Mouse (Mus musculus): ENCODE measurements around the gene Hoxc6. TPM values are rescaled to one million over a fixed set of nuclear protein-coding genes. Genes with fewer than 3 reads are reported as not detected.

Hoxc6 gene
- polyA plus RNA-seq, 1 experiment from 2014 or later, result not detected

GRCm38 (mm10) chr15:103014166-103015008 is 16.3 kb downstream of the Hoxc6 start:
- peak overlapping the region; percentile 6; the same call in 1 of the 2 replicates for H3K4me3 ChIP-seq (ENCODE audit: low read depth, low read length)
- H3K4me2 ChIP-seq (ENCODE audit: low read length), result peak overlapping the region; percentile 27
- no peaks in the 10 kb centered on the region for H3K9me3 ChIP-seq (replicated peaks; ENCODE audit: control insufficient read depth, low read length, poor library complexity, severe bottlenecking)
- H3K9ac ChIP-seq (ENCODE audit: low read depth, low read length), result no peak overlapping the region
- H3K27me3 ChIP-seq (ENCODE audit: control insufficient read depth, insufficient read depth, low read depth, low read length), result peaks cover 93% of the 10 kb centered on the region
- peak; percentile 39; the same call in 1 of the 2 replicates for ATAC-seq
- H3K4me1 ChIP-seq (ENCODE audit: control insufficient read depth, insufficient read depth, low read length), result peaks cover 5% of the 10 kb centered on the region; the same call in 1 of the 2 replicates
- no peak overlapping the region for H3K27ac ChIP-seq (ENCODE audit: low read length)
- 1% methylated on average over 45 of the region's 57 CpGs for WGBS
- H3K36me3 ChIP-seq (ENCODE audit: control insufficient read depth, insufficient read depth, low read length), result no peaks in the 10 kb centered on the region

GRCm38 (mm10) chr15:103015009-103015399 is 16.9 kb downstream of the Hoxc6 start:
- Histone ChIP-seq H3K9ac (ENCODE audit: low read depth, low read length) (no peak overlapping the region), H3K4me1 (ENCODE audit: control insufficient read depth, insufficient read depth, low read length) (peaks cover 5% of the 10 kb centered on the region; the same call in 1 of the 2 replicates), H3K4me3 (ENCODE audit: low read depth, low read length) (no peak overlapping the region), H3K9me3 (replicated peaks; ENCODE audit: control insufficient read depth, low read length, poor library complexity, severe bottlenecking) (no peaks in the 10 kb centered on the region), H3K27ac (ENCODE audit: low read length) (no peak overlapping the region), H3K27me3 (ENCODE audit: control insufficient read depth, insufficient read depth, low read depth, low read length) (peaks cover 93% of the 10 kb centered on the region), H3K36me3 (ENCODE audit: control insufficient read depth, insufficient read depth, low read length) (no peaks in the 10 kb centered on the region), H3K4me2 (ENCODE audit: low read length) (no peak overlapping the region)
- WGBS, result under 1% methylated on average over 23 of the region's 28 CpGs
- no peak for ATAC-seq

- H3K9ac ChIP-seq (ENCODE audit: low read depth, low read length), result no peak overlapping the region
- no peak overlapping the region for H3K27ac ChIP-seq (ENCODE audit: low read length)
- no peaks in the 10 kb centered on the region for H3K36me3 ChIP-seq (ENCODE audit: control insufficient read depth, insufficient read depth, low read length)
- WGBS, result under 1% methylated on average over 18 of the region's 19 CpGs
- H3K4me3 ChIP-seq (ENCODE audit: low read depth, low read length), result no peak overlapping the region
- H3K9me3 ChIP-seq (replicated peaks; ENCODE audit: control insufficient read depth, low read length, poor library complexity, severe bottlenecking), result no peaks in the 10 kb centered on the region
- peaks cover 93% of the 10 kb centered on the region for H3K27me3 ChIP-seq (ENCODE audit: control insufficient read depth, insufficient read depth, low read depth, low read length)
- ATAC-seq, result no peak
- peaks cover 5% of the 10 kb centered on the region; the same call in 1 of the 2 replicates for H3K4me1 ChIP-seq (ENCODE audit: control insufficient read depth, insufficient read depth, low read length)
- H3K4me2 ChIP-seq (ENCODE audit: low read length), result no peak overlapping the region
These were observed 17.5 kb downstream of the Hoxc6 start for GRCm38 (mm10) chr15:103015406-103016166.

- H3K4me2 ChIP-seq (ENCODE audit: low read length), result no peak within 1 kb of the TSS
- peaks cover 5% of the 10 kb centered on the region; the same call in 1 of the 2 replicates for H3K4me1 ChIP-seq (ENCODE audit: control insufficient read depth, insufficient read depth, low read length)
- H3K9me3 ChIP-seq (replicated peaks; ENCODE audit: control insufficient read depth, low read length, poor library complexity, severe bottlenecking), result no peaks in the 10 kb centered on the region
- 5% methylated on average over 9 of the region's 9 CpGs for WGBS
- H3K9ac ChIP-seq (ENCODE audit: low read depth, low read length), result no peak within 1 kb of the TSS
- no peak within 1 kb of the TSS for H3K27ac ChIP-seq (ENCODE audit: low read length)
- no peak within 1 kb of the TSS for H3K4me3 ChIP-seq (ENCODE audit: low read depth, low read length)
- peaks cover 93% of the 10 kb centered on the region for H3K27me3 ChIP-seq (ENCODE audit: control insufficient read depth, insufficient read depth, low read depth, low read length)
- no peaks in the 10 kb centered on the region for H3K36me3 ChIP-seq (ENCODE audit: control insufficient read depth, insufficient read depth, low read length)
- no peak for ATAC-seq
These were observed 20.6 kb downstream of the Hoxc6 start, which contains the start of gene Hoxc4 for GRCm38 (mm10) chr15:103018636-103019035. Hoxc4 (plus strand) TSS chr15:103018934.

- no peaks in the 10 kb centered on the region for H3K36me3 ChIP-seq (ENCODE audit: control insufficient read depth, insufficient read depth, low read length)
- H3K9ac ChIP-seq (ENCODE audit: low read depth, low read length), result no peak overlapping the region
- no peak overlapping the region for H3K27ac ChIP-seq (ENCODE audit: low read length)
- H3K9me3 ChIP-seq (replicated peaks; ENCODE audit: control insufficient read depth, low read length, poor library complexity, severe bottlenecking), result no peaks in the 10 kb centered on the region
- no peak overlapping the region for H3K4me2 ChIP-seq (ENCODE audit: low read length)
- H3K4me3 ChIP-seq (ENCODE audit: low read depth, low read length), result no peak overlapping the region
- no peak for ATAC-seq
- peaks cover 94% of the 10 kb centered on the region for H3K27me3 ChIP-seq (ENCODE audit: control insufficient read depth, insufficient read depth, low read depth, low read length)
- 0% methylated on average over 8 of the region's 8 CpGs for WGBS
- H3K4me1 ChIP-seq (ENCODE audit: control insufficient read depth, insufficient read depth, low read length), result no peaks in the 10 kb centered on the region
These were observed 22.9 kb downstream of the Hoxc6 start for GRCm38 (mm10) chr15:103020899-103021418.

- Histone ChIP-seq H3K4me3 (ENCODE audit: low read depth, low read length) (no peak overlapping the region), H3K4me1 (ENCODE audit: control insufficient read depth, insufficient read depth, low read length) (no peaks in the 10 kb centered on the region)
These were observed 23.5 kb downstream of the Hoxc6 start for GRCm38 (mm10) chr15:103021544-103021943.

GRCm38 (mm10) chr15:103024131-103024530 is 26.1 kb downstream of the Hoxc6 start:
- Histone ChIP-seq H3K36me3 (ENCODE audit: control insufficient read depth, insufficient read depth, low read length) (no peaks in the 10 kb centered on the region), H3K4me1 (ENCODE audit: control insufficient read depth, insufficient read depth, low read length) (no peaks in the 10 kb centered on the region), H3K27ac (ENCODE audit: low read length) (no peak overlapping the region), H3K4me2 (ENCODE audit: low read length) (no peak overlapping the region), H3K9ac (ENCODE audit: low read depth, low read length) (no peak overlapping the region), H3K27me3 (ENCODE audit: control insufficient read depth, insufficient read depth, low read depth, low read length) (peaks cover 93% of the 10 kb centered on the region), H3K4me3 (ENCODE audit: low read depth, low read length) (no peak overlapping the region), H3K9me3 (replicated peaks; ENCODE audit: control insufficient read depth, low read length, poor library complexity, severe bottlenecking) (no peaks in the 10 kb centered on the region)
- 3% methylated on average over 2 of the region's 2 CpGs for whole genome bisulfite sequencing
- no peak for ATAC-seq

More at GRCm38 (mm10) chr15:103021544-103021943, 23.5 kb downstream of the Hoxc6 start:
- no peak for ATAC-seq
- H3K36me3 ChIP-seq (ENCODE audit: control insufficient read depth, insufficient read depth, low read length), result no peaks in the 10 kb centered on the region
- H3K9me3 ChIP-seq (replicated peaks; ENCODE audit: control insufficient read depth, low read length, poor library complexity, severe bottlenecking), result no peaks in the 10 kb centered on the region
- peaks cover 94% of the 10 kb centered on the region for H3K27me3 ChIP-seq (ENCODE audit: control insufficient read depth, insufficient read depth, low read depth, low read length)
- H3K27ac ChIP-seq (ENCODE audit: low read length), result no peak overlapping the region
- H3K4me2 ChIP-seq (ENCODE audit: low read length), result no peak overlapping the region
- WGBS, result 6% methylated on average over 8 of the region's 8 CpGs
- H3K9ac ChIP-seq (ENCODE audit: low read depth, low read length), result no peak overlapping the region

GRCm38 (mm10) chr15:103027266-103028235 is 29.5 kb downstream of the Hoxc6 start:
- ATAC-seq, result no peak
- H3K27me3 ChIP-seq (ENCODE audit: control insufficient read depth, insufficient read depth, low read depth, low read length), result peaks cover 87% of the 10 kb centered on the region
- H3K4me3 ChIP-seq (ENCODE audit: low read depth, low read length), result no peak overlapping the region

More at GRCm38 (mm10) chr15:103027266-103028235, 29.5 kb downstream of the Hoxc6 start:
- Histone ChIP-seq H3K27ac (ENCODE audit: low read length) (no peak overlapping the region), H3K9me3 (replicated peaks; ENCODE audit: control insufficient read depth, low read length, poor library complexity, severe bottlenecking) (no peaks in the 10 kb centered on the region), H3K9ac (ENCODE audit: low read depth, low read length) (no peak overlapping the region), H3K36me3 (ENCODE audit: control insufficient read depth, insufficient read depth, low read length) (no peaks in the 10 kb centered on the region), H3K4me2 (ENCODE audit: low read length) (no peak overlapping the region), H3K4me1 (ENCODE audit: control insufficient read depth, insufficient read depth, low read length) (no peaks in the 10 kb centered on the region)
- under 1% methylated on average over 43 of the region's 43 CpGs for WGBS

Data from midbrain, embryonic 16.5 days (tissue).